Mouse (Mus musculus) fat pad, adult 2 months (tissue): Measurements from ENCODE around the gene Ntrk2.

ENCODE experiments used
- DNase-seq: peaks from one replicate; pipeline ENCODE4 v3.0.0-alpha.2; 2011; ENCODE audit warnings: low read depth, low spot score; ENCODE audit errors: extremely low read depth

The Ntrk2 gene

DNA sequence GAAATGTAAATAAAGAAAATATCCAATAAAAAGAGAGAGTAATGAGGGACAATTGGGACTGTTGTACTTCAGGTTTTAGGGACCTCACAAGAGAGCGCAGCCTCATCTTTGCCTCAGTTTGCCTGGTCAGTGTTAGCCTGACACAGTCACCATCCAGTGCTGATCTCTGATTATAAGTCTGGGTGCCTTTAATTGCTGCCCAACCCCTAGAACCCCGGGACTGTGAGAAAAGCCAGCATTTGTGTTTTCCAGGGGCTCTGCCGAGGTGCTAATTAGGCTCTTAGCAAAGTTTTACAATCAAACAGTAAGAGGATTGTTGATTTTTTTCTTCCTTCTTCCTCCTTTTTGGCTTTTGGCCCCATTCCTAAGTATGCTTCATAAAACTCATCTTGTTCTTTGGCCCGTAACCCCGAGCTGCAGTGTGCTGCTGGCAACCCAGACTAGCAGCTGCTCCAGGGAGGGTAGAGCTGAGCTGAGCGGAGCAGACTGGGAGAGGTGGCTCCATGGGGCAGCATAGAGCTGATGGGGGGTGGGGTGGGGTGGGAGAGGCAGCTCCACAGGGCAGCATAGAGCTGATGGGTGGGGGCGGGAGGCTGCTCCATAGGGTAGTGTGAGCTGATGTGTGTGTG, 34.5 kb downstream of the Ntrk2 start:
- no peak for DNase-seq

DNA sequence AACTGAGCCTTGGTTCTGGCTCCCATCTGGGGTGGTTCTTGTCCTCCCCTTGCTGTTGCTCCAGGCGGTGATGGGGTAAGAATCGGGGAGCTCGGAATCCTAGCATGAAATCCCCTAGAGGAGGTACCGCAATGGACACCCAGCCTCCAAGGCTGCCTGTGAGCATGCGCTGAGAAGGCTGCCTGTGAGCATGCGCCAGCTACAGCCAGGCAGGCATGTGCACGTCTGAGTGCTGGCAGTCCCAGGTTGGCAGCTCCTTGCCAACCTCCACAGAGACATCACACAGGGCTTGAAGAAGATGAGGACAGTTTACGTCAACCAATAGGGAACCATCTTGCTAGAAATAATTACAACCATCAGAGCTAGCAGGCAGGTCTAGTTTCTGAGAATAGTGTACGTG, 37.5 kb downstream of the Ntrk2 start:
- no peak for DNase-seq

DNA sequence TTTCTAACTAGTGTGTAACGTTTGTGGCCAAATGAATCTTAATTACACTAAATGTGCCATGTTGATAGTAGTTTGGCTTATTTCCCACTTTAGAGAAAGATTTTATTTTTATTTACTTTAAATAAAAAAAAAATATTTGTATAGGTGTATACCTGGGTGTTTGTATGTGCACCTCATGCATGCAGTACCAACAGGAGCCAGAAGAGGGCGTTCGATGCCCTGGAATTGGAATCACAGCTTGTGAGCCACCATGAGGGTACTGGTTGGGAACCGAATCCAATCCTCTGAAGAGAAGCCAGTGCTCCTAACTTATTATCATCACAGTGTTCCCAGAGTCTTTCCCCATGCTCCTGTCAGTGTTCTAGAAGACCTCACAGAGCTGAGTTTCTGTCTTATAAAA, 42.2 kb downstream of the Ntrk2 start:
- no peak for DNase-seq

DNA sequence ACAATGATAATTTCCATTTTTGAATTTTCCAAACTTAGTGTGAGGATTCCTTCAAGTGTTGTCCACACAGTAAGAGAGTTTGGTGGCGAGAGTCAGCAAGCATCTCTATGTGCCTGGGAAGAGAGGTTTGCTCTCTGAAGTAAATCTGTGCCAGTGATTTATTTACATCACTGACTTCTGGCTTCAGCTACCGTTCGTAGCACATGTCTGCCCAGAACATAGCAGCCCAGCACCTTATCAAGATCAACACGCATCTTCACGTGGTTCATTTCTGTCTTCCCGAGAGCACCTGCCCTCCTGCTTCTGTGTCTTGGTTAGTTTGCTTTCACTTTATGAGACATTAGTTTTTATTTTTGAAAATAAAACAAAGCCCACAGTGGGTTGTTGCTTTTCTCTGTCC, 47.3 kb downstream of the Ntrk2 start:
- no peak for DNase-seq

DNA sequence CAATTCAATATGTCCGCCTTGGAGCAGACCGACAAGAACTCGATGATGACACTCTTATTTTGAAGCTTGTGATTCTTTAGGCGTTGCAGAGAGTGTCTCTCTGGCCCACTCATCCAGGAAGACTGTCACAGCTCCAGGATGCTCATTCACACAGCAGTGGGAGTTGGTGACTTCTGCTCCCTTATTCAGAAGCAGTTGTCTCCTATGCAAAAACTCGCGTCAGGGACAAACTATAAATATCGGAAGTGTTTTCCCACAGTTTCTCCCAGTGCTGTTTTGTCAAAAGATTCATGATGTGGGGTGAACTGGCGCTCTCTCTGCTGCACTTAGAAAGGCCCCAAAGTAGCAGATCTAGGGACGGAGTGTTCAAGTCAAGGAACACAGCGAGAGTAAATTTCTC, 59.9 kb downstream of the Ntrk2 start:
- DNase-seq = no peak

DNA sequence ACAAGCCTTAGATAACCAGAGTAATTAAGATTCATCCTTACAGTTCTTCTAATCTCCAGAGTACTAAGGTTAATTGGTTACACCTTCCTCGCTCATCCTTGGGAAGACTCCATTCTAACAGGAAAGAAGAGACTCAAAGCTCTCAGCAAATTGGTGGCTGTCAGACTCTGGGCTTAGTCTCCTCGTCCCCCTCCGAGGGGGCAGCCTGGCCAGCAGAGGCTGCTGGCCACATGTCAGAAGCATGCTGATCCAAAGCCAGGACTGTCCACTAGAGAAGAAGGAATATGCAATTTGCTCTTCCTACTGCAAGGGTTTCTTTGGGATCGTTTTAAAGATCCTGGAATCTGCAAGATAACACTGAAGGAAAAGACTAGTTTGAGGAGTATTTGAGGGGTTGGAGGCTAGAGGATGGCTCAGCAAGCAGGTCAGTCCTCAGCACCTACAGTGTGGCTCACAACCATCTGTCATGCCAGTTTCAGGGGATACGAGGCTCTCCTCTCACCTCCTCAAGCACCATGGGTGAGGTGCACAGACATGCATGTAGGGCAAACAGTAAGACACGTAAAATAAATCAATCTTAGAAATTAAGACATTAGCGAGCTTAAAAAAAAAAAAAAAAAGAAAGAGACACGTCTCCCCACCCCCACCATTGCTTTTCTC, 60.5 kb downstream of the Ntrk2 start:
- DNase-seq = no peak

DNA sequence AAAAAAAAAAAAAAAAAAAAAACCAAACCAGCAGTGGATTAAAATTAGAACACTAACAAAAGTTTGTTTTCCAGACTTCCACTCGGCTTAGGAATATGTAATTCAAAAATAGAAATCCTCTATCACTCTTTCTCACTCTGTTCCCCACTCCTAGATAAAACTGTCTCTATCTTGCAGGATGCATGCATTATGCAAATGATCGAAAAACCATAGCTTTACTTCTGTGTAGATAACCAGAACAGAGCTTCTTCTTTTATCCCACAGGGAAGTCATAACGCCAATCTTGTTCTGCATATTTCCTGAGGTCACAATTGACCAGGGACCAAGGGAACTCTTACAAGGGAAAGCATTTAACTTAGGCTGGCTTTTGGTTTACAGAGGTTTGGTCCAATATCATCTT, 76.1 kb downstream of the Ntrk2 start:
- no peak for DNase-seq

DNA sequence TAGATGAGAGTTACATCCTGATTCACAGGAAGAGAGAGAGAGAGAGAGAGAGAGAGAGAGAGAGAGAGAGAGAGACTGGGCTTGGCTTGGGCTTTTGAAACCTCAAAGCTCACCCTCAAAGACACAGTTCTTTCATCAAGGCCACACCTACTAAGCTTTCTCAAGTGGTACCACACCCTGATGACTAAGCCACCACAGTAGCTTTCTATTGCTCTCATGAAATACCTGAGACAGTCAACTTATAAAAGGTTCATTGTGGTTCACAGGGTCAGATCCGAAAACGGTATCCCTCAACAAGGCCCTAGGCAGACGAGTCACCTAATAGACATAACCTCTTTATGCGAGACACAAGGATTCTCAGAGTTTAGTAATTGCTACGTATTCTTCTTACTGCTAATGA, 76.5 kb downstream of the Ntrk2 start:
- DNase-seq = no peak

DNA sequence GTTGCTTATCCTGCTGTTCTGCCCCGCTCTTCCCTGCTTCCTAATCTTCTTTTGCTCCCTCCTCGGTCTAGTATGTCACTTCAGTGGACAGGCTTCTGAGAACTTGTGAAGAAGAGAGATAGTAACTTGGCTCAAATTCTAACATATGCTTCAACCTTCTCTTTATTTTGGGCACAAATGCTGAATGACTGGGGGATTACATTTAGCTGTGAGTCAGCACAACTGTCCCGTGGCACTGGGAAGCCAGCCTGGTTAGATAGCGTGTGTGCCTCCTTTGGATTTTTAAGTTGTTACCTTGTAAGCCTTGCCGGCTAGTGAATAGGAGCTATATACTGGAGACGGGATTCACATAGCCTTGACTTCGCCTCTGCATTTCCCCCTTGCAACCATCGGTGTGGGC, 79.7 kb downstream of the Ntrk2 start:
- no peak for DNase-seq

DNA sequence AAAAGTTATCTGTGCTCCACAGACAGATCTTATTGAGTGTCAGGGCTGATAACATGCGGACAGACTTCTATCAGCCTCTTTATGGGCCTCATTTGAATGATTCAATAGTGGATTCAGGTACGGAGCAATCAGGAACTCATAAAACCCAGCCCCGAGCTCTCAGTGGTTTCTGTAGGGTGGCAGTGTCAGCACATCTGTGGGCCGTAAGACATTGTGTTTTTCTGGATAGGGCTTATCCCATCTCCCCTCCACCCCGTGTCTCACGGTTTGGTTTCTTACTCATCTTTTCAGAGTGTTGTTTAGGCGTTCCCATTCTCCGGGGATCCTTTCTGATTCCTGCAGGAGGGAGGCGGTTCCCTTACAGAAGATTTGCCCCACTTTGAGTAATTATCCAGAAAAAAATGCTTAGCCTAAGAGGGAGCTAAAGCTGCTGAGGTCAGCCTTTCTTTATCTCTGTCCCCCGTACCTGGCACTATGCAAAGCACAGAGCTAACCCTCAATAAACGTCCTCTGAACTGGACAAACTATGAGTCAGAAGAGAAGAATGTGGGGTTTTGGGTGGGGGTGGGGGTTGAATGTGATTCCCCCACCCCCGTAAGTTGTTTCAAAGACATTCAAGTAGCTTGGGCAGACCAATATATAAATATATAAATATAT, 90.0 kb downstream of the Ntrk2 start:
- DNase-seq = no peak

DNA sequence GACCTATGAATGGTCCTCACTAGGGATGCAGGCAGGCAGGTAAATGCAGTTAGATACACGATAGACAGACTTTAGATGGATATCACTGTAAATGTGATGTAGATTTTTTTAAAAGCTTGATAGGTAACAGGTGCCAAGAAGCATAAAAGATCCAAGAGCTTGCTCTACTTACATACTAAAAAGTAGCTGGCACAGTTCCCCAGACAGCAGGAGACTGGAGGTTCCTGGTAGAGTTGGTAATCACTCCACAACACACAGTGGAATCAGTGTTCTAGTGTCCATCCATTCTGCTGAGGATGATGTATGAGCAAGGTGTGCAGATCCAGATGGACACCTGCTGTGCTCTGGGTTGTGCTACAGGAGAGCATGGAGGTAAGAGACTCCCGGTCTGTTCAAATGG, 93.0 kb downstream of the Ntrk2 start:
- no peak for DNase-seq

DNA sequence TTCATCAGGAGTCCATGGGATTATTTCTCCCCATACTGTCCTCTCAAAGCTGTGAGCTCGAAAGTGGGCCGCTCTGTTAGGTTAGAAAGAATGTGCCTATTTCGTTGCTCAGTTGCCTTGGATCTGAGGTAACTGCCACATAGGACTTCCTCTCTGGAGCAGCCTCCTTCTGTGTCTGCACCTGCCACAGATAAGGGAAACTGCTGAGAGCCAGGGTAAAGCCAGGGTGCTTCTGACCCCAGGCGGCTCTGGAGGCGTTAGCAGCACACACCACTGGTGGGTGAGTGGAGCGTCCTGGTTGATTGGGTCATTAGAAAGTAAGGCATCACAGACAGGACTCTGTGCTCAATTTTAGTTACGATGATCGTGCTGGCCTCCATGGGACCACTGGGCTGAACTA, 95.9 kb downstream of the Ntrk2 start:
- DNase-seq = no peak

DNA sequence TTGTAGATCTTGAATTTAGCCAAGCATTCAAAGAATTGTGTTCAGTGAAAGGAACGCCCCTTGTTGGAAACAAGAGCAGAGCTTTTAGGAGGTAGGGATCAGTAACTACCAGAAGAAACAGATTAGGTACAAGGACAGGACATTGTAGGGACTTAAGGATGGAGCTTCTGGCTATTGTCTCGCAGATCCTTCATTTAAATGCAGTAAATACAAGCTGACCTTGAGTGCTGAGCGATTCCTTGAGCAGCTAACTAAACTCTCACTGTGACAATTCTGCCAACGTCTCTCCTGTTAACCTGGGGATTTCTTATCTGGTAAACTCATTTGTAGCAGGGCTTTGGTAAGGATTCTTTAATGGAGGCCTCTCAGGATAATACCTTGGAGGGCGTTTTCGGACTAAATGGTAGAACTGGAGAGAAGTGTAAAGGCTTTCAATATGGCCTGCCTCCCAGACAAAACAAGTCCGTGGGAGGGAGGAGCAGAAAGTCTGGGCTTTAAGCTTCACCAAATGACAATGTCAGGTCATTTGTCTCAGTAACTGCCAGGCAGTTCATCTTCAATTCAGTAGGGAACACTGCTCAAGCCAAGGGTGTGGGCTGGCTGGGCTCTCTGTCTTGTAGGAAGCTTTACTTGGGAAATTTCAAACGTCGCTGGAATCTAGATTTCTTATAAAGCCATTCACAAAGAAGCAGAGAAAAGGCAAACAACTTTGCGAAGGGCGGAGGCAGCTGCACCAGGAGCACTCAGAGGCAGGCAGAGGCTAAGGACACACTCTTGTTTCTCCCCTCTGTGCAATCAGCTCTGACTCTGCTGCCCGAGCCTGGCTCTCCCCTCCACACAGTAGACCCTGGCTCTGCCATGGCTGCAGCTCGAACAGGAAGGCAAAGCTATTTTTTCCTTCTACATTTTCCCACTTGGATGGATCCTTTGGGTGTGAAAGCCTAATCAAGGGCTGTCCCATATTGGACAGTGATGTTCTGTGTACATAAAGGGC, 98.7 kb downstream of the Ntrk2 start:
- DNase-seq = no peak

DNA sequence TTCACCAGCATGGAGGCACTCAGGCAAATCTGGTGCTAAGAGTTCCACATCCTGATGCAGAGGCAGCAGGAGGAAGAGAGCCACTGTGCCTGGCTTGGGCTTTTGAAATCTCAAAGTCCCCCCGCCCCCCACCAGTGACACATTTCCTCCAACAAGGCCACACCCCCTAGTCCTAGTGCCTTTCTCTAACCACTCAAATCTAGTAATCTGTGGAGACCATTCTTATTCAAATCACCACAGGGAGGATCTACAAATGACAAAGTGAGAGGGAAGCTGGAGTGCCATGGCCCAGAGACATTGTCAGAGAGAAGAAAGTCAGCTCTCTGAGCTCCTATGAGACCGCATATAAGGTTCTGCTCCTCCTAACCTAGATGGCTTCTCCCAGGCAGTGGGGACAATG, 105.6 kb downstream of the Ntrk2 start:
- DNase-seq = no peak

DNA sequence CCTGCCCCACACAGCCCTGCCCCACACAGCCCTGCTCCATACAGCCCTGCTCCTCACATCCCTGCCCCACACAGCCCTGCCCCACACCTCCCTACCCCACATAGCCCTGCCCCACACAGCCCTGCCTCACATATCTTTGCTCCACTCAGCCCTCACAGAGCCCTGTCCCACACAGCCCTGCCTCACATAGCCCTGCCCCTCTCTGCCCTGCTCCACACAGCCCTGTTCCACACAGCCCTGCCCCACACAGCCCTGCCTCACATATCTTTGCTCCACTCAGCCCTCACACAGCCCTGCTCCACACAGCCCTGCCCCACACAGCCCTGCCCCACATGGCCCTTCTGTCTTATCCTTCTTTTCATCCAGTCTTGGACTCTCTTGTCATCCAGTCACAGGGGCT, 106.2 kb downstream of the Ntrk2 start:
- DNase-seq = no peak

DNA sequence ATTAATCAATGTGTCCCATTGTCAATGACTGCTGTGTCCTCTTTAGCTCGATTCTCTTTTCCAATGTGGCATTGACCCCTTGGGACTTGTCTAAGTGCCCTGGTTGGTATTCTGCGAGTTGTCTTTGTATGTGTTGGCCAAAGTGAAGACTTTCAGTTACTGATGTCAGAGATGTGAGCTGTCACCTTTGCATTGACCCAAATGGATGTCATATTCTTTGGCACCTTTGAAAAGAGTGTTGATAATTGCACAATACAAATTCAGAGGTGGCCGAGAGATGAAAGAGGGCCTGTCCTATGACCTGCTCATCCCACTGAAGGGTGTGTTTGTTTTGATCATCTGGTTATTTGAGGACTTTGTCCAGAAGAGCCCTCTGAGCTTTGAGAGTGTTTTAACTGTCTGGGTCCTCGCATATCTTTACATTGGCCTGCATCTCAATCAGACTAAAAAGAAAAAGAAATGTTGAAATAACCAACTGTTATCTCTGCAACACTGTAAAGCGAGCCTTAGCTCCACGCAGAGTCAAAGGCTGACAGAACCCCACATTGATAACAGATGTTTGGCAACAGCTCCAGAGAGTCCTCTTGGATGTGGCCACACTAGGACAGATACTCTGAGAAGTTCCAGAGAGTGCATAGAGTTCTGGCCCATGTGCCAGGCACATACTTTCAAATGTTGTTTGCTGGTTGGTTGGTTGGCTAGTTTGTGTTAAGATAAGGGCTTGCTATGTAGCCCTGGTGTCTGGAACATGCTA, 107.9 kb downstream of the Ntrk2 start:
- DNase-seq = no peak

DNA sequence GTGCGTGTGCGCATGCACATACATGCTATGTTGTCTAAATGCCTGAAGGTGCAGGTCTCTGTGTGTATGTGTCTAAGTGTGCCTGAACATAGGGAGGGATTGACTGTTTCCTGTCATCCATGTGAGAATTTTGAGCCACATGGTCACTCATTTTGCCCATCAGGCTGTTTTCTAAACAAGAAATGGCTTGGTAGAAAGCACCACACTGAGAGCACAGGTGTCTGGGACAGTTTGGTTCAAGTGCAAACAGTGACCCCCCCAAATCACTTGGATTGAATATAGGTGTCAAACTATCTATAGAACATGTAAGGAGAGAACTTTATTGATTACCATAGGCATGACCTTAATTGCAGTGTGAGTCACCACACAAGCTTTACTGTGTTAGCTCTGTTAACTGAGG, 110.0 kb downstream of the Ntrk2 start:
- no peak for DNase-seq

DNA sequence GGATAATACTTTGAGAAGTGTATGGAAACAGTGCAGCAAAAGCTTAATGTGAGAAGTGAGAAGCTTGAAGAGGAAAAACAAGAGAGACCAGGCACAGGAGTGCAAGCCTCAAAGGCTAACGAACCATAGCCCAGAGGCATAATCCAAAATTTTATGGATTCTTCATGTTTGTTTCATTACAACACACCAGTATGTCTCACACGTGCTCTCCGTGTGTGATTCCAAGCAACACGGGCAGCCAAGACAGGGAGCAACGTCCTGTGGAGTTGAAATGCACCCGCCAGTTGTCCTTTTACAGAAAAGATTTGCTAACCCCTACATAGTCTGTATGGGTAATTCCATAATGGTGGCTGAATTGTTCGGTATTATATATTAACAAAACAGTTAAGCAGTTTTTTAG, 113.9 kb downstream of the Ntrk2 start:
- DNase-seq = no peak

DNA sequence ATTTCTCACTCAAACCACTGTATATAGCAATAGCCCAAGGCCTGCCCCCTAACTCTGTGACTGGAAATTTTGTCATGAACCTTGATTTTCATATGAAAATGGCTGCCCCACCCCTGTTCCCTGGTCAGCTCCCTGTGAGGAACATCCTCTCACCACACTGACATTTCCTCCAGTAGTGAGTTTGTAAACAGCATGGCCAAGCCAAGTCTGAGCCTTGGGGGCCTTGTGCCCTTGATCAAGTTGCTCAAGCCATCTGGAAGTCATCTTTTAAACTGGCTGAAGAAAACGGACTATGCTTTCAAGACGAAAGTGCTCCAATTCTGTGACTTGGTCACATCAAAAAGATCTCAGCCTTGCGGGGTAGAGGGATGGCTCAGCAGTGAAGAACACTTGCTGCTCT, 114.9 kb downstream of the Ntrk2 start:
- DNase-seq = no peak

DNA sequence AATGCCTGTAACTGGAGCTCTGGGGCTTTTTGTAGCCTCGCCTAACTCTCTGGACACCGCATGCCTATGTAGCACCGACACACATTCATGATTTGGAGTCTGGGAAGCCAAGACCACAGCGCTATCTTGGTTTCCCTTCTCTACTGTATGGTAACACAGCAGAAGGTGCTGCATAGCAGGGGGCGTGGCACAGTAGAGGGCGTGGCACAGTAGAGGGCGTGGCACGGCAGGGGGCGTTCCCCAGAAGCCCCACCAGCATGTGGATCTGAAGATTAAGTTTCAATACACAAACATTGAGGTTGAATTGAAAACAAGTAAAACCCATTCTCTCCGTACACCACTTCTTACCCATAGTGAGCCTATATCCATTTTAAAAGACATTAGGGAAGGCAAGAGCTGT, 115.3 kb downstream of the Ntrk2 start:
- no peak for DNase-seq

DNA sequence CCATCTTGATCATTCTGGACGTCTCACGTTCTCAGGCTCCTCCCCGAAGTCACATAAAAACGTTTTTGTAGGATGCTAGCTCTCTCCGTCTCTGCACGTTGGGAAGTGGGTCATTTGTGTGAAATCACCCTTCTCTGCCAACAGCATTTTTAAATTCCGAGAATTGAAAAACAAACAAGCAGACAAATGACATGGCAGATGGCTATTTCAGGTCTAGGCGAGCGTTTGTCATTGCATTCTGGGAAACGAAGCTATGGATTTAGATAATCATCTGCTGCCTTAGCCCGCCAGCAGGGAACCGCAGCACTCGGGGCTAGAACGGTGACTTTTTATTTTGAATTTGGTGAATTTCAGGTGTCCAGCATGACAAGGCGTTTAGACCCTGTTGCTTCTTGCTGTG, 115.8 kb downstream of the Ntrk2 start:
- no peak for DNase-seq
